Mouse (Mus musculus) myocyte (in vitro differentiated cells): ENCODE results near the gene Grb2.

Experiments used
- POLR2A ChIP-seq: IDR thresholded peaks from one replicate; pipeline ENCODE4 v1.6.1; 2011; ENCODE audit warnings: low read depth, mild to moderate bottlenecking, control low read depth, moderate library complexity; ENCODE audit not compliant: insufficient read length
- REST ChIP-seq: IDR thresholded peaks from one replicate; pipeline ENCODE4 v1.6.1; 2011; ENCODE audit warnings: mild to moderate bottlenecking, control low read depth, moderate library complexity; ENCODE audit not compliant: insufficient read depth, insufficient read length
- USF1 ChIP-seq: IDR thresholded peaks from one replicate; pipeline ENCODE4 v1.6.1; 2011; ENCODE audit warnings: low read depth, mild to moderate bottlenecking, control low read depth, moderate library complexity

GRCm38 (mm10) chr11:115703466-115703865 is 4.9 kb downstream of the Grb2 start:
- no peak for TF ChIP-seq REST
- TF ChIP-seq POLR2A: no peak
- TF ChIP-seq USF1: no peak
